Mouse (Mus musculus) skeletal muscle tissue, adult 2 months (tissue): ENCODE measurements at regions not wholly inside any gene's neighbourhood (a gene's known extent, or its start where the extent isn't known, plus 50 kb on each side); places are given as distances from the start of the nearest gene placed in this dataset.
"Not testable (repeated sequence)": the region's sequence is repeated elsewhere in the genome, so short reads cannot be mapped to it uniquely, and the experiment has no call there.

Experiments used
- DNase-seq: peaks from one replicate; pipeline ENCODE4 v3.0.0-alpha.2; 2012; ENCODE audit warnings: low read depth, low spot score

DNA sequence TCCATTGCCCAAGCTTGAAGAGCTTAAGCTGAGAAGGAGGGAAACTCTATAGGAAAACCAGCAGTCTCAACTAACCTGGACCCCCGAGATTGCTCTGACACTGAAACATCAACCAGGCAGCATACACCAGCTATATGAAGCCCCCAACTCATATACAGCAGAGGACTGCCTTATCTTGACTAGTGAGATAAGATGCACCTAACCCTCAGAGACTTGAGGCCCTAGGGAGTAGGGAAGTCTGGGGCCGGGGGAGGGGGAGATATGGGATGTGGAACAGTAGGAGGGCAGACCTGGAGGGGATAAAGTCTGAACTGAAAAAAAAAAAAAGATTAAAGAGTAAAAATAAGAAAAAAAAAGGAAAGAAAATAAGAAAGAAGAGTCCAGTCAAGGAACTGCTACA, 540.5 kb upstream of the Pkdcc start:
- DNase-seq, result no peak

DNA sequence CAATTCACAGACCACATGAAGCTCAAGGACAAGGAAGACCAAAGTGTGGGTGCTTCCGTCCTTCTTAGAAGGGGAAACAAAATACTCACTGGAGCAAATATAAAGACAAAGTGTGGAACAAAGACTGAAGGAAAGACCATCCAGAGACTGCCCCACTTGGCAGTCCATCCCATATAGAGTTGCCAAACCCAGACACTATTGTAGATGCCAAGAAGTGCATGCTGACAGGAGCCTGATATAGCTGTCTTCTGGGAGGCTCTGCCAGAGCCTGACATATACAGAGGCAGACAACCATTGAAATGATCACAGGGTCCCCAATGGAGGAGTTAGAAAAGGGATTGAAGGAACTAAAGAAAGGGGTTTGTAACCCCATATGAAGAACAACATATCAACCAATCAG, 548.5 kb upstream of the Pkdcc start:
- not testable (repeated sequence) for DNase-seq

- no peak for DNase-seq
Measured at GRCm38 (mm10) chr17:82664352-82664751, 550.7 kb upstream of the Pkdcc start.

DNA sequence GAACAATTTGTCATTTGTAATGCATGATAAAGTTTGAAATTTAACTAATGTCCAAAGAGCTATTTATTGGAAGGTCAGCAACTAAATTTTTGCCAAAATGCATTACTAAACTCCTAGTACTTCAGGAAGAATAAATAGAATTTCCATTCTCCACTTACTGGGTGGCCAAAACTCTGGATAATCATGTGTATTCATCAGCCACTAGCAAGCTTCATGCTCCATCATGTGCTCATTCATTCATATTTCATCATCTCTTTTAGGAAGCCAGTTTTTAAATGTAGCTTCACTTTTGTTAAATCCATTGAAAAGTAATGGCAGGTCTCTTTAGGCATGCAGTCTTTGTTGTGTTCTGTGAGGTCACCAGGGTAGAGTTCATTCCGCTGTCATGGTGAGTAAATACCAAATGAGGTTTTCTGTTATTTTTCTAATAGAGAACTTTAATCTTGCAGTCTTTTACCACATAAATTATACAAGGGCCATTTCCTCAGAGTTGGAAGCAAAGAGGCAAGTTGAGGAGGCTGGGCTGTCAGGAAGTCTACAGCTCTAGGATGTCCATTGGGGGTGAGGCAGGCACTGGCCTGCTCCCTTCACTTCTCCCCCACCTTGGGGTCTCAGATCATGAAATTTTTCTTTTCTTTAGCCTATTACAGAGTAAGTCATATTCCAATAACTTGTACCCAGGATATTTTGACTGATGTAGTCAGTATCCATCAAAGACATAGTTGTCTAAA, 578.5 kb upstream of the Pkdcc start:
- DNase-seq, result no peak

DNA sequence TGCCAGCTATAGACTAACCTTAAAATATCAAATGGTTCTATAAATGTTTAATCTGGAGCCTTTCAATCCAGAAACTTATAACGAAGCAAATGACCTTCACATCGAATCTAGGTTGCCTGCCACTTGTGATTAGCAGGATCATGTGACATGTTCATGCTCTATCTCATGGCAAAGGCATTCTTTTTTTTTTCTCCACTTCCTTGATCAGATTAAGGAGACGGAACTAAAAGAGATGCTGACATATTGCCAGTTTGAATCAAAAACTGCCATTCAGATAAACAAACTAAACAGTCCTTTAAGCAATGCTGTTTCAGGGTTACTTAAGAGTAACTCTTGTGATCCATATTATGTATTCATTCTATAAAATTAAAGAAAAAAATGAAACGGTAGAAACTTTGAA, 579.2 kb upstream of the Pkdcc start:
- no peak for DNase-seq

DNA sequence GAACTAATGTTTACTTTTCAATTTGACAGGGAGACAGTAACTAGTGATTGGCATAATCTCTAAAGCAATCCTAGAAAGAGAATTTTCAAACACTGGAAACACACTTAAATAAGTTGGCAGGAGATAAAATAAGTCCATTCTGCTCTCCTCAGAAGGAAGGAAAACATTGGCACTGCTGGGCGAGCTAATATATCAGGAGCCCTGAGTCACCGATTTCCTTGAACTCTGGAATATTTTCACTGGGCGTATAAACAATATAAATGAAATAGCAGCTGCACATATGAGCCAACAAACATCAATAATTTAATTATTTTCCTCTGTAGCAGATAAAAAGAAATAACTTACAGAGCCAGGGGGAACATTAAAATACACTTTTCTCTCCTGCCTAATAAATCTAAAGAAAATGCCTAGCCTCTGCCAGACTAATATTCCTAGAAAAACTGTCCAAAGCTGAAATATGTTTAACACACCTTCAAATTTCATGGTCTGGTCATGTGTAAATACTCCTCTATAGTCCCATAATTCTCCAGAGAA, 608.4 kb upstream of the Pkdcc start:
- DNase-seq, result no peak

DNA sequence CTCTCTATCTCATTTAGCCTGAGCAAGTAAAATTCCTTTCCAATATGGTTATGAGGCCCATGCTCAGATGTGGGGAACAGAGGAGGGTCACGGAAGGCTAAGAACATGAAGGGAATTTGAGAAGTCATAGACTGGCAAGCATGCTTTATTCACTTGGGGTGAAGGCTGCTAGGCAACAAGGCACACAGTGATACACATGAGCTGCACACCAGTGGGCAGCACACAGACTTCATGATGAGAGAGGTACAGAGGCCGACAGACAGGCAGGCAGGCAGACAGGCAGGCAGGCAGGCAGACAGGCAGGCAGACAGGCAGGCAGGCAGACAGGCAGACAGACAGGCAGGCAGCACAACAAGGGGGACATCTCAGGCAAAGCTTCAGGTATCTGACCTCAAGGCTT, 631.3 kb upstream of the Pkdcc start:
- DNase-seq, result no peak

DNA sequence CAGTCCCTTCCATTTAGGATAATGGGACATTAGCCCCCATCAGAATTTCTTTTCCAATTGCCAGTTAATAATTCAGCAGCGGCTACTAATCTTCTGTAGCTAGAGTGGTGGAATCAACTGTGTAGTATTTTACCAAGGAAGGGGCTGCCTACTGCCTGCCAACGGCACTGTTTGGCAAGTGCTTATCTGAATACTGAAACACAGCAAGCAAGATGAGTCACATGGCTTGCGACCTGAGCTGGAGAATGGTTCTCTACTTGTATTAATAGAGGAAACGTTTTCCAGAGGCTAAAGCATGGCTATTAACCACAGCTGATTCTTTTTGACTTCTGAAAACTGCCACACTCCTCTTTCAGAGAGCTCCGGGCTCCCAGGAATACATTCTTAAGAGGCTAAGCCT, 681.6 kb upstream of the Pkdcc start:
- DNase-seq, result no peak

DNA sequence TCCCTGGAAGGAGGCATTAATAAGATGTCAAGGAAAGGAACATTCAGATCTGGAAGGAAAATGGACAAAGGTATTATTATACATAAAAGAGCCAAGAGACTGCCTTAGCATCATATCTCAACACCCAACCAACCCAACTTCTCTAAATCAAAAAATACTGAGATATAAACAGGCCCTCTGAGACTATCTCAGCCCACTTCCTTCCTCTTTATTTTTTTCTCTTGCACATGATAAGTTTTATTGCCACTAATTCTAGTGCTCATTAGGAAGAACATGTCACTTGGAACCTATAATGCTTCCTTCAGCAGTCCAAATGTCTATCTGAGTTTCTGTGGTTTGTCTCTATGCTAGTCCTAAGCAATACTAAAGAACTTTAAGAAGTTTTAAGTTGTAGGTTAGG, 697.0 kb upstream of the Pkdcc start:
- DNase-seq, result no peak

DNA sequence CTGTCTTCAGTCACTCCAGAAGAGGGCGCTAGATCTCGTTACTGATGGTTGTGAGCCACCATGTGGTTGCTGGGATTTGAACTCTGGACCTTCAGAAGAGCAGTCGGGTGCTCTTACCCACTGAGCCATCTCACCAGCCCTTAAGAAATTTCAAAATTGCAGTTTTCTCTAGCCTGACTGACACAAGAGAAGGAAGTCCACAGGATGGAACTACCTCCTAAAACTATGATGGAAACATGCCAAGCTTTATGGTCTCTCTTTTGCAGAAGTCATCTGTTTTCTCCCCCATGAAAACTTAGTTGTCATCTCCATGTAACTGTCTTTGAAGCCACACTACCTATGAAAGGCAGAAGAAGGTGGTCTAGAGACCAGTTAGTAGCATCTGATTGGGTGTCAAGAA, 698.2 kb upstream of the Pkdcc start:
- DNase-seq, result no peak

DNA sequence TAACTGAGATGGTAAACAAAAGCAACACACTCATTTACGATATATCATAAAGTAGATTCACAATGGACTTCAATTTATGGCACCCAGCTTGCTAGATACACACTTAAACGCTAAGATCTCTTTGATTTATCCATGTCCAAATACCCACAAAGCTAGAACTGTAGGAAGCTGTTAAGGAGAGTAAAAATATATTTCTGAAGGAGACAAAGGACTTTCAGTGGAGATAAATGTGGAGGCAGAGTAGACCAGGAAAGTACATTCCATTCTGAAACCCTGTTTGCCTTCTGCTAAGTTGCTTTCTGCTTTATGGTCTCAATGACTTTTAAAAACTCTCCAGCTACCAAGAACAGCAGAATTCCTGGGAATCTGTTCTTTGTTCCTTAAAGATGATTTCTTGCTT, 701.3 kb upstream of the Pkdcc start:
- no peak for DNase-seq

DNA sequence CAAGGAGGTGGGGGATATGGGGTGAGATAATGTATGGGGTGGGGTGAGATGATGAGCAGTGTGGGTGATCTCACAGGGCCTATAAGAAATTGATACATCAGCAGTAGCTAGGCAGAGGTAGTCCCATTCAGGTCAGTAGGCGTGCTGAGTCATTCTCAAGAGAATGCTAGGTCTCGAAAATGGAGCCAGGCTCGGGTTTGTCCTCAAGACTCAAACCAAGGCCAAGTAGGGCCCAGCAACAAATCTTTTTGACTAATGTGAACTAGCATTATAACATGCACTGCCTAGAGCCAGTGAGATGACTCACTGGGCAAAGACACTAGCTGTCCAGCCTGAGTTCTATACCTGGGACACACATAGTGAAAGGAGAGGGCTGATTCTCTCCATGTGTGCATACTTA, 710.8 kb upstream of the Pkdcc start:
- DNase-seq, result no peak

- no peak for DNase-seq
Measured at GRCm38 (mm10) chr17:82485544-82485943, 729.5 kb upstream of the Pkdcc start.

GRCm38 (mm10) chr17:82484609-82485008, 730.5 kb upstream of the Pkdcc start:
- no peak for DNase-seq

DNA sequence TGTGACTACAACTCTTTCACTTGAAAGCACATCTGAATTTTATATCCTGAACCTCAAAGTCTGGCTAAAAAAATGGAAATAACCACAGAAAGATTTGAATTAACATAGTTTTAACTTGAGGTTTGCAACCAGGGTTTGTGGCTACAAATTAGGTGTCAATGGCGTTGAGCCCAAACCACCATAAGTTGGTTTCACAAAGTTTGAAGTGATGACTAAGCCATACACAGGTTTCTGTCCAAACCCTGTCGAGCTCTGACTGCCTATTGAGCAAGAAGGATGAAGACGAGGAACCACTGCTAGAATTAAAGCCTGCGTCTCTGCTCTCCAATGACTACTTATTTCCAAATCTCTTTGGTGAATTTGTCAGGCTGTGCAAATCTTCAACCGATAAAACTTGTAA, 719.8 kb upstream of the Slc8a1 start:
- DNase-seq, result peak; percentile 17

DNA sequence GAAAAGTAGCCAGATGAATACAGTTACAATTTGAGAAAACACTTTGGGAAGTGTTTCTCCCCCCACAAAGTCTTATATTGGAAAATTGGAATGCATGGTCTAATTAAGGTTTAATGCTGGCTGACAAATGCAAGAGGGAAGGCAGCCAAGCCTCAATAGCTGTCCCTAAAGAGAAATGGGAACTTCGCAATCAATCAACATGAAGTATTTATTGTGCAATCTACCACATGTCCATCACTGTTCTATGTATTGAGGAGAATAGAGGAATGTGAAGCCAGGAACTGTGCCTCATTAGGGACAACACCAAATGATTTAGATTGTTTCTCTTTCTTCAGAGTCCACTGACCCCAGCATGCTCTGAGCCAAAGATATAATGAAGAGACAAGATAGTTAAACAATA, 715.7 kb upstream of the Slc8a1 start:
- no peak for DNase-seq

DNA sequence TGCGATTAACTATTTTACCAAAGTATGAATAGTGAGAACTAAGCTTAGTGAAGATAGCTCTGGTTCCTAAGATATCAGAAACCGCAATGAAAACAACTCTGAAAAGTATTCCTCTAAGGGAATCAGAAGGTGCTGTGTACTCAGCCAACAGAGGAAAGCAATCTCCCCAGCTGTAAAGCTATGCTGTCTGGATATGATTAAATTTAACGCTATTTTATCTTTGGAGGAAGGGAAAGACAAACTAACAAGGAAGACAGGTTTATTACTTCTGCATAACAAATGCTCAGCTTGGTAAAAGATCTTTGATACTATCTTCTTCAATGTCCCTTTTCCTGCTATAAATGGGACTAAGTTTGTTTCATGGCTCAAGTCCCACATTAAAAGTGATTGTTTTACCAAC, 700.9 kb upstream of the Slc8a1 start:
- DNase-seq, result no peak

GRCm38 (mm10) chr17:82437206-82437605, 699.0 kb upstream of the Slc8a1 start:
- DNase-seq, result no peak

GRCm38 (mm10) chr17:82432678-82433077, 694.5 kb upstream of the Slc8a1 start:
- DNase-seq, result no peak

DNA sequence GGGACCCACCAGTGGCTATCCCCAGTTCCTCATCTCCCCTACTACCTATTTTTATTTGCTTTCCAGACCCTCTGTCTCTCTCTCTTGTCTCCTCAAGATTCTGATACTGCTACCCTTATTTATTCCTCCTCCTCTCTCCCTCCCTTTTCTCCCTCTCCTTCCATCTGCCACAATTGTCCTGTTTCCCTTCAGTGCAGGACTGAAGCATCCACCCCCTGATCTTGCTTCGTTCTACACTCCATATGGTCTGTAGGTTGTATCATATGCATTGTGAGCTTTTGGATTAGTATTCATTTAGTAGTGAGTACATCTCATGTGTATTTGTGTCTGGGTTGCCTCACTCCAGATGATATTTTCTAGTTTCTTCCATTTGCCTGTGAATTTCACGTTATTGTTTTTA, 670.1 kb upstream of the Slc8a1 start:
- no peak for DNase-seq

- DNase-seq, result no peak
Measured at GRCm38 (mm10) chr17:82399328-82399727, 661.2 kb upstream of the Slc8a1 start.

DNA sequence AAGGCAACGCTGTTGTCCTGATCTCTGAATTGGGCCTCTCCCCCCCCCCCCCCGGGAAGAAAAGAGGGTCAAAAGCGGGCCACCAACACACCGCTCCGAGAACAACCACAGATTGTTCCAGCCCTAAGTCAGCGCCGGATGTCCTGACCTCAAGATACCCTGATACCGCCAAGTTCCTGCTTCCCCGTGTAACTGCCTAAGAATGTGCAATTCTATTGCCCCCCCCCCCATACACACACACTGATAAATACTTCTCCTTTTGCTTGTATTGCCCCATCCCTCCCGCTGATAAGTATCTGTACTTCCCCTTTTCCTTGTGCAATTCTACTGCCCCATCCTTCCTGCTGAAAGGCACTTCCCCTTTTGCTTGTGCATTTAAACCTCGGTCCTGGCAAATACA, 641.2 kb upstream of the Slc8a1 start:
- not testable (repeated sequence) for DNase-seq

DNA sequence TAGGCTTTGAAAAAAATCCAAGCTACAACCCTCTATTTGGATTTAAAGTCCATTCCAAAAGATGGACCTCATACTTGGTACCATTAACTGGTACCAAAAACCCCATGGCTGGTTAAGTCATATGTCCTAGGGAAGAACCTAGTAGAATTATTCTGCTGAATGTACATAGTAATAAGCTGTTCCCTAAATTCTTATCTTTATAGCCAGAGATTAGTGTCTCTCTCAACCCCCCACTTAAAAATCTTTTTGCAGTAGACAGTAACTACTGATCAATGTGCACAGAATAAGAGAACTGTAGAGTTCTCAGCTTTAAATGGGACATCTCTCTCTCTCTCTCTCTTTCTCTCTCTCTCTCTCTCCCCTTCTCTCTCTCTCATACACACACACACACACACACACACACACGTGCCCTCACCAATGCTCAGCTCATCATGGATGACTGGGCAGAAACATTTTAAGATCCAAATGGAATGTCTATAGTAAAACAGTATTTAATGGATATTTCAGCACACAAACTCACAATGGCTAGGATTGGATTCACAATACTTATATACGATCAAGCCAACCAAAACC, 640.2 kb upstream of the Slc8a1 start:
- no peak for DNase-seq

- DNase-seq, result no peak
Measured at GRCm38 (mm10) chr17:82377176-82377592, 639.0 kb upstream of the Slc8a1 start.
